Mouse (Mus musculus) E14TG2a.4 (cell line): ENCODE results near the gene Clasrp.

Experiments used
- H3K27me3 ChIP-seq: 2 replicates; pipeline ENCODE4 v1.6.1; 2014; ENCODE audit warnings: low read length, control low read depth; ENCODE audit not compliant: insufficient read depth
- H3K36me3 ChIP-seq: 2 replicates; pipeline ENCODE4 v1.6.1; 2014; ENCODE audit warnings: low read length, control low read depth; ENCODE audit not compliant: insufficient read depth
- H3K4me1 ChIP-seq: replicated peaks from 2 replicates; pipeline ENCODE4 v1.6.1; 2014; ENCODE audit warnings: low read depth, low read length, control low read depth
- H3K4me3 ChIP-seq: replicated peaks from 2 replicates; pipeline ENCODE4 v1.5.1; 2014; ENCODE audit warnings: mild to moderate bottlenecking, low read length
- H3K9me3 ChIP-seq: 2 replicates; pipeline ENCODE4 v1.6.1; 2014; ENCODE audit warnings: low read length, control low read depth
- CTCF ChIP-seq: conservative IDR thresholded peaks from 2 replicates; pipeline ENCODE4 v1.5.1; 2014; ENCODE audit warnings: low read length
- NANOG ChIP-seq: IDR thresholded peaks from 2 replicates; pipeline ENCODE4 v1.6.1; 2014; ENCODE audit warnings: borderline replicate concordance, low read length, mixed read lengths
- POU5F1 ChIP-seq: IDR thresholded peaks from 2 replicates; pipeline ENCODE4 v1.6.1; 2014; ENCODE audit warnings: low read length, borderline replicate concordance

The Clasrp gene

GRCm38 (mm10) chr7:19577141-19577852 lies 27.0 kb downstream of the Clasrp start, which contains the start of the genes Zfp296 and Gemin7:
Gene Zfp296, plus strand, starts transcription at chr7:19577287.
Gene Gemin7, minus strand, starts transcription at chr7:19577595.
- H3K4me1 ChIP-seq = peaks cover 85% of the 10 kb centered on the region
- no peaks in the 10 kb centered on the region for H3K27me3 ChIP-seq
- H3K4me3 ChIP-seq = peak within 1 kb of the TSS; percentile 91
- no peak for TF ChIP-seq CTCF
- TF ChIP-seq NANOG = no peak
- TF ChIP-seq POU5F1 = no peak
- peaks cover 45% of the 10 kb centered on the region for H3K36me3 ChIP-seq
- H3K9me3 ChIP-seq = no peaks in the 10 kb centered on the region

DNA sequence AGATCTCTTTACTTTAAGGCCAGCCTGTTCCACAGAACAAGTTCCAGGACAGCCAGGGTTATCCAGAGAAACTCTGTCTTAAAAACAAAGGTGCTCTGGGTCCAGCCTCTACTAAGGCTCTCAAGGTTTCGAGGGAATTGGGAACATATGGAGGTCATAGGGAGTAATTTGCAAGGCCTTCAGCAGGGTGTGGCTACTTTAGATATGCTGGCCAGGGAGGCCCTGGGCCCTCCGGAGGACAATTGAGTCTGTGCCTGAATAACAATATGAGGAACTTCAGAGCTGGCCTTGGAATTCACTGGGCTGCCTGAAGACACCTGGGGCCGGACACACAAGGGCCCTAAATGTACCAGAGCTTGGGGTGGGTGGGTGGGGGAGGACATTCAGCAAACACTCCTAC lies 28.7 kb downstream of the Clasrp start:
- Histone ChIP-seq H3K4me3 (0 out of 2 replicates have a peak overlapping the region, but pooled peaks have one; percentile 26), H3K27me3 (no peaks in the 10 kb centered on the region), H3K9me3 (no peaks in the 10 kb centered on the region), H3K36me3 (peaks cover 38% of the 10 kb centered on the region), H3K4me1 (peaks cover 85% of the 10 kb centered on the region)
- TF ChIP-seq CTCF (no peak), POU5F1 (no peak), NANOG (no peak)

DNA sequence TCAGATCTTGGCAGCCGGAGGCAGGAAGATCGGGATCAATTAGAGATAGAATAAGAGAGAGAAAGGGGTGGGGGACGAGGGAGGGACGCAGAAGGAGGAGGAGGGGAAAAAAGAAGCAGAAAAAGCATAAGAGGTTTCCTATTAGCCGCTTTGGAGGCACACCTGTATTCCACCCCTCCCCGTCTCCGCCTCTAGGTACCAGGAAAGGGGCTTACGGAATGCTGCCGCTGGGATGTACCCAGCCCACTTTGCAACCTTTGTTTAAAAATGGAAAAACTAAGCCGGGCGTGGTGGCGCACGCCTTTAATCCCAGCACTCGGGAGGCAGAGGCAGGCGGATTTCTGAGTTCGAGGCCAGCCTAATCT lies 30.5 kb downstream of the Clasrp start:
- Histone ChIP-seq H3K4me1 (peaks cover 85% of the 10 kb centered on the region), H3K9me3 (no peaks in the 10 kb centered on the region), H3K27me3 (no peaks in the 10 kb centered on the region), H3K36me3 (peaks cover 36% of the 10 kb centered on the region), H3K4me3 (peak overlapping the region; percentile 88)
- TF ChIP-seq POU5F1 (no peak), CTCF (no peak), NANOG (no peak)

GRCm38 (mm10) chr7:19572926-19573775 lies 31.1 kb downstream of the Clasrp start:
- H3K4me3 ChIP-seq = peak overlapping the region; percentile 88
- H3K36me3 ChIP-seq = peaks cover 34% of the 10 kb centered on the region
- no peaks in the 10 kb centered on the region for H3K27me3 ChIP-seq
- H3K9me3 ChIP-seq = no peaks in the 10 kb centered on the region
- TF ChIP-seq CTCF (no peak), NANOG (no peak), POU5F1 (no peak)
- H3K4me1 ChIP-seq = peaks cover 85% of the 10 kb centered on the region

DNA sequence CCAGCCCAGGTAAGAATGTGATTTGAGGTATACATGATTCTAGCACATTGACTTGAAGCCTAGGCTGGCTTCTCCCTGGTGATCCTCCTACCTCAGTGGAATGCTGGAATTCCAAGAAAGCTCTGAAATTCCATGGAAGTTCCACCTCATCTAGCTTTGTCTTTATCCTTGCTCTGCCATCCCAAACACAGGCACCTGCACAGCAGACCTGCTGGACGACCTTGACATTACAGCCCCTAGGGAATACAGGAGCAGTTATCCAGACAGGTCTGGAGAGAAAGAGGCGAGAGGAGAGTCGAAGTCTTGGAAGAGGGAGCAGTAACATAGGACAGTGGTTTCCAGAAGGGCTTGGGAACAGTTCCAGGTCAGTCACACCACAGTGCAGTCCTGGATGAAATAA lies 34.6 kb downstream of the Clasrp start:
- H3K36me3 ChIP-seq = peaks cover 53% of the 10 kb centered on the region
- peaks cover 76% of the 10 kb centered on the region for H3K4me1 ChIP-seq
- no peaks in the 10 kb centered on the region for H3K27me3 ChIP-seq
- H3K9me3 ChIP-seq = no peaks in the 10 kb centered on the region
- TF ChIP-seq POU5F1 (no peak), CTCF (peak; percentile 39)
- H3K4me3 ChIP-seq = peak overlapping the region; percentile 51

GRCm38 (mm10) chr7:19567426-19567825 lies 36.9 kb downstream of the Clasrp start:
- H3K27me3 ChIP-seq = no peaks in the 10 kb centered on the region
- no peak overlapping the region for H3K4me3 ChIP-seq
- TF ChIP-seq CTCF (no peak), NANOG (no peak), POU5F1 (no peak)
- peaks cover 81% of the 10 kb centered on the region for H3K4me1 ChIP-seq
- H3K9me3 ChIP-seq = no peaks in the 10 kb centered on the region
- peaks cover 66% of the 10 kb centered on the region for H3K36me3 ChIP-seq

DNA sequence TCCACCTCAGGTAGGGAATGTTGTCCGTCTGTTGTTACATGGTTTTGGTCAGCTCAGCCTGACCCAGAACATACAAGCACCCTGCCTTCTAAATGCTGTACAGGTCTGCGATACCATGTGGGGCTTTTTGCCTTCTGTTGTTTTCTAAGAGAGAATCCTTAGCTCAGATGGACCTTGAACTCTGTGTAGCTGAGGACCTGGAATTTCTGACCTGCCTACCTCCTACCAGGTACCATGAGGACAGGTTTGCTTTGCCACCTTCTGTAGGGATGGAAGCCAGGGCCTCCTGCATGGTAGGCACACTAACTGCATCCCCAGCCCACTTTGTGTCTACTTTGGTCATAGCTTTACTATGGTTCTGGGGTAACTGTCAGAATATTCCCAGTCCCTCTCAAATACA lies 38.5 kb downstream of the Clasrp start:
- TF ChIP-seq POU5F1 (no peak), CTCF (no peak), NANOG (no peak)
- Histone ChIP-seq H3K27me3 (peaks cover 8% of the 10 kb centered on the region), H3K36me3 (peaks cover 58% of the 10 kb centered on the region), H3K4me1 (peaks cover 74% of the 10 kb centered on the region), H3K4me3 (no peak overlapping the region), H3K9me3 (no peaks in the 10 kb centered on the region)

GRCm38 (mm10) chr7:19564455-19564854 lies 39.8 kb downstream of the Clasrp start:
- H3K9me3 ChIP-seq = no peaks in the 10 kb centered on the region
- H3K4me1 ChIP-seq = peaks cover 74% of the 10 kb centered on the region
- H3K36me3 ChIP-seq = peaks cover 57% of the 10 kb centered on the region
- H3K27me3 ChIP-seq = peaks cover 9% of the 10 kb centered on the region
- TF ChIP-seq NANOG = no peak
- peak; percentile 43 for TF ChIP-seq CTCF
- H3K4me3 ChIP-seq = no peak overlapping the region

DNA sequence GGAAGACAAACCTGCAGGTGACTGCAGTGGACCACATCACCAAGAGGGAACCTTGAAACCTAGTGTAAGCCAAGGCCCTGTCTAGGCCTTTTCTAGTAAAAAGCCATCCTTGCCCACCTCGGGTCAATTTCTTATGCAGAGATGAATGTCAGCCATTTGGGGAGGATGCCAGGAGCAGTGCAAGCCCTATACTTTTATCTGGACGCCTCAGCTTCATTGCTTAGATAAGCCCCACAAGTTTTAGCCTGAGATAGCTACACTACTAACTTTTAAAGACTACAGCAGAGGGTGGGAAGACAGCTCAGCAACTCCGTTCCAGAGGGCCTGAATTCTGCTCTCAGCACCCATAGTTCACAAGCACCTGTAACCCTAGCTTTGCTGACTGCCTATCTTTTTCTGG lies 40.4 kb downstream of the Clasrp start:
- Histone ChIP-seq H3K4me1 (peaks cover 74% of the 10 kb centered on the region), H3K36me3 (peaks cover 55% of the 10 kb centered on the region), H3K27me3 (peaks cover 9% of the 10 kb centered on the region), H3K4me3 (no peak overlapping the region), H3K9me3 (no peaks in the 10 kb centered on the region)
- no peak for TF ChIP-seq CTCF
- TF ChIP-seq NANOG = no peak
- no peak for TF ChIP-seq POU5F1
